Mouse (Mus musculus): ENCODE measurements around the gene Mid2.
"Not testable (repeated sequence)": the region's sequence is repeated elsewhere in the genome, so short reads cannot be mapped to it uniquely, and the experiment has no call there.

The Mid2 gene

GRCm38 (mm10) chrX:140664479-140665241 lies at the start of gene Mid2:
Mid2 (plus strand) TSS chrX:140664599.
- DNase-seq (ENCODE audit: extremely low read depth, insufficient read length, low spot score), result peak; percentile 71

DNA sequence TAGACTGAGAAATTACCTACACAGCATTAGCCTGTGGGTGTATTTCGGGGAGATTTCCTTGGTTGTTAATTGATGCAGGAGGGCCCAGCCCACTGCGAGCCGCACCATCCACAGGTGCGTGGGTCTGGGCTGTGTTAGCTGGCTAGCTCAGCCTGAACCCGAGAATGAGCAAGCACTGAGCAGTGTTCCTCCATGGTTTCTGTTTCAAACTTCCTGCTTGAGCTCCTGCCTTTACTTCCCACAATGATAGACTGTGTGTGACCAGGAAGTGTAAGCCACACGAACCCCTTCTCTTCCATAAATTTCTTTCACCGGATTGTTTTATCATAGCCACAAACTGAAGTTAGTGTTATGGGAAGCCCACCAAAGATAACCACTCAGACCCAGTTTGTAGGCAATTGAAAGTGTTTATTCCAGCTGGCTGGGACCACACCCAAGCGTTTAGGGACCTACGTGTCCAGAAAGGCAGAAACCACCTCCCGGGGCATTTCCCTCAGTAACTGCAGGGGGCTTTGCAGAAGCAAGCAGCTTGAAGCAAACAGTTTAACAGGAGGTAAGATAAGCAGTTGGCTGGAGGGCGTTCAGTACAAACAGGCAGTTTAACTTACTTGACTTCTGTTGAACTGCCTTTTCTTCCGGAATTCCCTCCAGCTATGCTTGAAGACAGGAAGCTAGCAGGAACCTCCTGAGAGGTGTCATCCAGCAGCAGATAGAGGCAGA lies 39.4 kb upstream of the Mid2 start:
- no peak for DNase-seq (ENCODE audit: extremely low read depth, insufficient read length, low spot score)

GRCm38 (mm10) chrX:140638028-140638427 lies 26.4 kb upstream of the Mid2 start:
- DNase-seq (ENCODE audit: extremely low read depth, insufficient read length, low spot score), result peak; percentile 44

GRCm38 (mm10) chrX:140639592-140639991 lies 24.8 kb upstream of the Mid2 start:
- DNase-seq (ENCODE audit: extremely low read depth, insufficient read length, low spot score), result no peak

DNA sequence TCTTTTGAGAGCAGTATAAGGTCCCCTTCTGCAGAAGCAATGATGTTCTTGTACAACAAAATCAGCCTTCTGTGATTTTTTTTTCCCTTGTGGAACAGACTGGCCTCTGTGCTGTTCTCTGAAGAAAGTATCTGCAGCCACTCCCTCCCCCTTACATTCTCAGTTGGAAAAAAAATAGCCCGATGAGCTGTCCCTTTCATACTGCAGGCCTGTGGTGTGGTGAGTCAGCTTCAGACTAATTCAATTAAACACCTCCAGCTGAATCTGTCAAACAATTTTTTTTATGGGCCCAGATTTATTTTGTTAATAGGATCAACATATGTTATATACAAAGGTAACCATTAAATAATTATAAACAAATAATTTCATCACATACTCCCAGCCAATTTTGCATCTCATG lies 3.7 kb upstream of the Mid2 start:
- peak; percentile 31 for DNase-seq (ENCODE audit: extremely low read depth, insufficient read length, low spot score)

GRCm38 (mm10) chrX:140663516-140663915 lies 883 bp upstream of the Mid2 start:
- no peak for DNase-seq (ENCODE audit: extremely low read depth, insufficient read length, low spot score)

GRCm38 (mm10) chrX:140665242-140665810 lies 927 bp downstream of the Mid2 start:
- peak; percentile 77 for DNase-seq (ENCODE audit: extremely low read depth, insufficient read length, low spot score)

GRCm38 (mm10) chrX:140675444-140675843 lies 11.0 kb downstream of the Mid2 start:
- DNase-seq (ENCODE audit: extremely low read depth, insufficient read length, low spot score), result no peak

- no peak for DNase-seq (ENCODE audit: extremely low read depth, insufficient read length, low spot score)
Observed at GRCm38 (mm10) chrX:140688335-140688734, 23.9 kb downstream of the Mid2 start.

GRCm38 (mm10) chrX:140697872-140698463 lies 33.6 kb downstream of the Mid2 start:
- DNase-seq (ENCODE audit: extremely low read depth, insufficient read length, low spot score), result not testable (repeated sequence)

GRCm38 (mm10) chrX:140703224-140703623 lies 38.8 kb downstream of the Mid2 start:
- DNase-seq (ENCODE audit: extremely low read depth, insufficient read length, low spot score), result no peak

DNA sequence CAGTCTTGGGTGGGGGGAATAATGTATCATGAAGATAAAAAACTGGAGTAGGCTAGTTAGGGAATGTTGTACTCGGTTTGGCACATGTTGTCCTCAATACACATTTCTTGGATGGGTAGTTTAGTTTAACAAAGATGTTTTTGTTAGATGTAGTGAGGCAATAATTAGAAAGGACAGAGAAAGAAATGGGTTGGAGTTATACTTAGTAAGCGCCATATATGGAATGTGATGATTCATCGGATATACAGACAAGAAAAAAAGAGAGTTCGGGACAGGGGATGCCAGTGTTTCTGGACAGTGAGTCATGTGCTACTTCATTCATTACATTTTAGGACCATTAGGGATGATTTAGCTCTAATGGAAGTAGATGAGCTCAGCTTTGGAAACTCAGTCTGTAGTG lies 41.7 kb downstream of the Mid2 start:
- DNase-seq (ENCODE audit: extremely low read depth, insufficient read length, low spot score), result peak; percentile 17

DNA sequence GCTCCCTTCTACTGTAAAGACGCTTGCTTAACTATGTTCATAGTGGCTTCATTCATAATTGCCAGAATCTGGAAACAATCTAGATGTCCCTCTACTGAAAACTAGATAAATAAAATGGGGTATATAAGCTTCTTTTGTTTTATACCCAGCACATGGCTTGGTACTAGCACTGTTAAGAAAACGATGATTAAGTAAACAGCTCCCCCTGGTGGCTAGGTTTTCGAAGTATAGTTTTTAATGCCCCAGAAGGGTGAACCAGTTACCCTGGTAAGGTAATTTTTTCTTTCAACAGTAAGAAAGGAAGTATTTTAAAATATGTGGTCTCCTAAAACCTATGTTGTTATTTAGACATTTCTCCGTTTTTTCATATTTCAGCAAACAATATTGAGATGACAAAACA lies 58.0 kb downstream of the Mid2 start:
- DNase-seq (ENCODE audit: extremely low read depth, insufficient read length, low spot score), result no peak

DNA sequence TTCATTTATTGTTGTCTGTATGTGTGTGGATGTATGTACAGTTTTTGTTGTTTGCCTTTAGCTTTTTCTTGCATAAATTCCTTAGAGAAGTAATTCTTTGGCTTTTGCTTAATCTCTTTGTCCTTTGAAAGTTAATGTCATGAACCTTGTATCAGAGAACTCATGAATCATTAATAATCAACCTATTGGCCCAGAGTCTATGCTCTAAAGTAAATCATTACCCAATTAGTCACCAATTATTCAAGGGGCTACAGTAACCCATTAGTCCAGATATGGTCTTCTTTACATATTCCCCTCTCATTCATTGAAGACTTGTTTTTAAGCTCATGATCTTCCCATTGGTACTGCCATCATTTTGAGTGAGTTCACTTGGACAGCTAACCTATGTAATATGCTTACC lies 74.6 kb downstream of the Mid2 start:
- DNase-seq (ENCODE audit: extremely low read depth, insufficient read length, low spot score), result no peak

GRCm38 (mm10) chrX:140743213-140743612 lies 78.8 kb downstream of the Mid2 start:
- no peak for DNase-seq (ENCODE audit: extremely low read depth, insufficient read length, low spot score)

- no peak for DNase-seq (ENCODE audit: extremely low read depth, insufficient read length, low spot score)
Observed at GRCm38 (mm10) chrX:140769794-140770193, 105.4 kb downstream of the Mid2 start.

GRCm38 (mm10) chrX:140805340-140805739 lies 140.9 kb downstream of the Mid2 start:
- DNase-seq (ENCODE audit: extremely low read depth, insufficient read length, low spot score), result no peak

DNA sequence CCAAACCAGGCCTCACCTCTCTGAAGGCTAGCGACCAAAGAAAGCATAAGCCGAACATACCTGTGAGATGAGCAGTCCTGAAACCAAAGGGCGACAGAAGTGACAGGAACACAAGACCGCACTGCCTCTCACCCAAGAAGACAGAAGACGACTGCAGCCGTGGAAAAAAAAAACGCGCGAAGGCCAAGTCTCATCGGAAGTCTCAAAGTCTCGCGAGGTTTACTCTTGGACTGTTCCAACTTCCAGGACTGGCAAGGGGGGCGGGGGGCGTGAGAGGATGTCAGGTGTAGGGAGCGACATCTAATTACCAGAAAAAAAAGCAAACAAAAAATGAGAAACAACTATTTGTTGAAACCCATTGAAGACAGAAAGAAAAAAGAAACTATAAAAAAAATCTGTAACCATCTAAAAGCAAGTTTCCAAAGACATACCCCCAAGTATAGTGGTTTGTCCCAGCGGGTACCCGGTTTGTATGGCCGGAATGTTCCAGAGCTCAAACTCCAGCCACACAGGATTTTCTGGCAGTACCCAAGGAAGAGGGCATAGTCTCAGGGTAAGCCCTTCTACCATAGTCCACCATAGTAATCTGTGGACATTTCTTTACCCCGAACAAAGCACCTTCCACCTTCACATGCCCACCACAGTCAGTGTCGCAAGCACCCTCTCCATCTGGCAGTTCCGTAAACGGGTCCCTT lies 149.1 kb downstream of the Mid2 start, which contains the start of gene Tex13b:
TSS of gene Tex13b (minus strand) at position 122 of the 695 bp plus-strand sequence.
- no peak for DNase-seq (ENCODE audit: extremely low read depth, insufficient read length, low spot score)
